Mouse (Mus musculus): ENCODE measurements at regions not wholly inside any gene's neighbourhood (a gene's known extent, or its start where the extent isn't known, plus 50 kb on each side); places are given as distances from the start of the nearest gene placed in this dataset.

DNA sequence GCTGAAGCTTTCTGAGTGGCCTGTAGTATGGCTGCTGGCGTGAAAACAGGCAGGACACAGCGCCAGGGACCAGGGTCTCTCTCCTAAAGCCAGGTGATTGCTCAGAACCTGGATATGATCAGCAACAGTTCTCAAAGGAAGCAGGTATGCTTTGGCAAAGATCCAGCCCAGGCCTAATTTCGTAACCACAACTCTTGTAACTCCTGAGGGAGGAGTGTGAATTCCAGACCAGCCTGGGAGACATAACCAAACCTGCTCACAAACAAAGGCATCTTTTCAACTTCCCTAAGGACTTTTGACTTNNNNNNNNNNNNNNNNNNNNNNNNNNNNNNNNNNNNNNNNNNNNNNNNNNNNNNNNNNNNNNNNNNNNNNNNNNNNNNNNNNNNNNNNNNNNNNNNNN is 510.9 kb upstream of the Kdm8 start:
- no peak for TF ChIP-seq EP300 (optimal IDR thresholded peaks at IDR 0.05)
- TF ChIP-seq CTCF (IDR thresholded peaks at IDR 0.05; ENCODE audit: low read depth) = no peak
